Mouse (Mus musculus) cerebellum, adult (tissue): ENCODE results near the gene Zbtb48.
"Not testable (repeated sequence)": the region's sequence is repeated elsewhere in the genome, so short reads cannot be mapped to it uniquely, and the experiment has no call there.

Experiments used
- ATAC-seq: cut with Nextera tagmentation; 2 replicates; pipeline ENCODE4 v1.9.2; 2017; ENCODE audit warnings: mild to moderate bottlenecking, moderate library complexity, mixed read lengths; ENCODE audit not compliant: insufficient number of reproducible peaks, low FRiP score, low TSS enrichment

Zbtb48 gene

GRCm38 (mm10) chr4:152027524-152027923, at the start of gene Zbtb48:
Zbtb48 (minus strand) TSS chr4:152027671.
- ATAC-seq = peak; percentile 97

GRCm38 (mm10) chr4:152077191-152077590, 49.7 kb upstream of the Zbtb48 start:
- no peak for ATAC-seq

GRCm38 (mm10) chr4:152074548-152074947, 47.1 kb upstream of the Zbtb48 start:
- ATAC-seq = no peak

- no peak for ATAC-seq
Measured at GRCm38 (mm10) chr4:152073715-152074114, 46.2 kb upstream of the Zbtb48 start.

GRCm38 (mm10) chr4:152072655-152073054, 45.2 kb upstream of the Zbtb48 start:
- ATAC-seq = no peak

- ATAC-seq = no peak
Measured at GRCm38 (mm10) chr4:152072121-152072601, 44.7 kb upstream of the Zbtb48 start, which contains the start of gene Plekhg5. Plekhg5 (plus strand) TSS chr4:152072498.

- ATAC-seq = no peak
Measured at GRCm38 (mm10) chr4:152070494-152071396, 43.3 kb upstream of the Zbtb48 start.

- no peak for ATAC-seq
Measured at GRCm38 (mm10) chr4:152069245-152069644, 41.8 kb upstream of the Zbtb48 start.

- no peak for ATAC-seq
Measured at GRCm38 (mm10) chr4:152068166-152068724, 40.8 kb upstream of the Zbtb48 start.

GRCm38 (mm10) chr4:152067280-152067679, 39.8 kb upstream of the Zbtb48 start:
- ATAC-seq = no peak

GRCm38 (mm10) chr4:152062390-152063110, 35.1 kb upstream of the Zbtb48 start:
- no peak for ATAC-seq

GRCm38 (mm10) chr4:152044609-152045008, 17.1 kb upstream of the Zbtb48 start:
- no peak for ATAC-seq

- ATAC-seq = no peak
Measured at GRCm38 (mm10) chr4:152043171-152043570, 15.7 kb upstream of the Zbtb48 start.

- no peak for ATAC-seq
Measured at GRCm38 (mm10) chr4:152041924-152042641, 14.6 kb upstream of the Zbtb48 start.

GRCm38 (mm10) chr4:152039831-152040310, 12.4 kb upstream of the Zbtb48 start:
- peak; percentile 22; the same call in 1 of the 2 replicates for ATAC-seq

GRCm38 (mm10) chr4:152038985-152039830, 11.7 kb upstream of the Zbtb48 start, which contains the start of gene Nol9:
Nol9 (plus strand) TSS chr4:152039321.
- peak; percentile 77 for ATAC-seq

- ATAC-seq = no peak
Measured at GRCm38 (mm10) chr4:152038225-152038984, 10.9 kb upstream of the Zbtb48 start, which contains the start of gene Tas1r1. Tas1r1 (minus strand) TSS chr4:152038568.

- ATAC-seq = not testable (repeated sequence)
Measured at GRCm38 (mm10) chr4:152036464-152036863, 9.0 kb upstream of the Zbtb48 start.
